Mouse (Mus musculus): ENCODE measurements around the gene Adcy4. TPM values are rescaled to one million over a fixed set of nuclear protein-coding genes. Genes with fewer than 3 reads are reported as not detected.

The Adcy4 gene
- polyA plus RNA-seq, 1 experiment from 2014 or later, result 10.4 TPM

DNA sequence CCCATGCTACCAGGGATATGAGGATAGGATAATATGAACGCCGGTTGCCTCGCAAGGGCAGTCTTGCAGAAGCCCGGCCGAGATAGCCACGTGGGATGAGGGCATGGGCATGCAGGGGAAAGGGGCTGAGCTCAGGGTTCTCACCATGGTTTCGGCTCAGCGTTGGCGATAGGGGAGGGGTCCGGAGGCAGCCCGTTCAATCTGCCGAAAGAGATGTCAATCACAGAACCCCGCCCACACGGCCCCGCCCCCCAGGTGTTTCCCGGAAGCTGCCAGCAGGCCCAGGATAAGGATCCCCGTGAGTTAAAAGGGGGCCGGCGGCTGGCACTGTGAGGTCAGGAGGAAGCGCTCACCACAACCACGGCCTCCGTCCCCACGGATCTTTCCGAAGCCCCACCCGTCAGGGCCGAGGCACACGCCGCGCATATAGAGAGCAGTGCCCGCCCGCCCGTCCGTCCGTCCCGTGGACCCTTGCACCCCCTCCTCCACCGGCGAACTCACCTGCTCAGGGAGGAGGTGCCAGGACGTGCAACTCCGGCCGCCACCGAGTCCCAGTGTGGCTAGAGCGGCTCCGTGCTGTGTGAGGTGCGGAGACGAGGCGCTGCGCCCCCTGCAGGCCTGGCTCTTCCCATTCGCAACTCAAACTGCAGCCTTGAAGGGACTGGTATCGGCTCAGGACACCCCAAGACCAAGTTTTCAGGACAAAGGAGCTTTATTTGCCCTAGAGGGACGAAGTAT lies 62.0 kb downstream of the Adcy4 start, which contains the start of gene Rabggta:
TSS of gene Rabggta (minus strand) at position 564 of the 738 bp plus-strand sequence.
- WGBS, result under 1% methylated on average over 47 of the region's 50 CpGs
- Histone ChIP-seq H3K9me3 (ENCODE audit: control insufficient read depth, low read length) (no peaks in the 10 kb centered on the region), H3K4me3 (ENCODE audit: low read length) (peak within 1 kb of the TSS; percentile 83), H3K36me3 (ENCODE audit: control insufficient read depth, insufficient read depth, low read length) (peaks cover 18% of the 10 kb centered on the region; the same call in 1 of the 2 replicates), H3K4me1 (ENCODE audit: control insufficient read depth, insufficient read depth, low read length) (0 out of 2 replicates have a peak, but pooled peaks cover 9% of the 10 kb centered on the region), H3K27me3 (ENCODE audit: control insufficient read depth, insufficient read depth, low read length) (no peaks in the 10 kb centered on the region), H3K27ac (ENCODE audit: low read depth, low read length) (peak within 1 kb of the TSS; percentile 83; the same call in 1 of the 2 replicates), H3K4me2 (replicated peaks; ENCODE audit: low read depth, low read length) (peak within 1 kb of the TSS; percentile 73), H3K9ac (ENCODE audit: low read depth, low read length) (peak within 1 kb of the TSS; percentile 77)
- ATAC-seq (ENCODE audit: low FRiP score, low TSS enrichment), result peak; percentile 96

GRCm38 (mm10) chr14:55721076-55721475 lies 62.8 kb downstream of the Adcy4 start:
- H3K9ac ChIP-seq (ENCODE audit: low read depth, low read length), result no peak overlapping the region; the same call in 1 of the 2 replicates
- peak overlapping the region; percentile 73 for H3K4me2 ChIP-seq (replicated peaks; ENCODE audit: low read depth, low read length)
- H3K27me3 ChIP-seq (ENCODE audit: control insufficient read depth, insufficient read depth, low read length), result no peaks in the 10 kb centered on the region
- no peak overlapping the region for H3K27ac ChIP-seq (ENCODE audit: low read depth, low read length)
- H3K9me3 ChIP-seq (ENCODE audit: control insufficient read depth, low read length), result no peaks in the 10 kb centered on the region
- peaks cover 23% of the 10 kb centered on the region; the same call in 1 of the 2 replicates for H3K36me3 ChIP-seq (ENCODE audit: control insufficient read depth, insufficient read depth, low read length)
- H3K4me1 ChIP-seq (ENCODE audit: control insufficient read depth, insufficient read depth, low read length), result 0 out of 2 replicates have a peak, but pooled peaks cover 9% of the 10 kb centered on the region
- no peak for ATAC-seq (ENCODE audit: low FRiP score, low TSS enrichment)
- WGBS, result 82% methylated on average over 6 of the region's 6 CpGs
- H3K4me3 ChIP-seq (ENCODE audit: low read length), result peak overlapping the region; percentile 83; the same call in 1 of the 2 replicates

DNA sequence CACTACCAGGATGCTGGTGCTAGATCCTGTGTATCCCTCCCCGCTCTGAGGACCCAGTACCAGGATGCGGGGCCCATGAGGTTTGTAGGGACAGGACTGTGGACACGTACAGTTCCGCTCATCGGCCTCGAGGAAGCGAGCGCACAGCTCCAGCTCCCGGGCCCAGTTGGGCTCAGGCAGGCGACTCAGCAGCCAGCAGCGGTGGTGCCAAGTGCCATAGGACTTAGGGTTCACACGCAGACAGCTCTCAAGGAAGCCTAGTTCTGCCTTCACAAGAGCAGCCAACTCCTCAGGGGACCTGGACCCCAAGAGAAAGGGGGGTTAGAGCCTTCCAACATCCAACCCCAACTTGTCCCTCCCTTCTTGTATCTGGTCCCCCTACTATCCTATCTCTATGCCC lies 63.2 kb downstream of the Adcy4 start:
- no peak for ATAC-seq (ENCODE audit: low FRiP score, low TSS enrichment)
- Histone ChIP-seq H3K36me3 (ENCODE audit: control insufficient read depth, insufficient read depth, low read length) (peaks cover 25% of the 10 kb centered on the region; the same call in 1 of the 2 replicates), H3K4me3 (ENCODE audit: low read length) (no peak overlapping the region), H3K27ac (ENCODE audit: low read depth, low read length) (no peak overlapping the region), H3K4me2 (replicated peaks; ENCODE audit: low read depth, low read length) (no peak overlapping the region; the same call in 1 of the 2 replicates), H3K4me1 (ENCODE audit: control insufficient read depth, insufficient read depth, low read length) (0 out of 2 replicates have a peak, but pooled peaks cover 9% of the 10 kb centered on the region), H3K9ac (ENCODE audit: low read depth, low read length) (no peak overlapping the region), H3K27me3 (ENCODE audit: control insufficient read depth, insufficient read depth, low read length) (no peaks in the 10 kb centered on the region), H3K9me3 (ENCODE audit: control insufficient read depth, low read length) (no peaks in the 10 kb centered on the region)
- WGBS, result 93% methylated on average over 12 of the region's 12 CpGs

GRCm38 (mm10) chr14:55719737-55720136 lies 64.2 kb downstream of the Adcy4 start:
- Histone ChIP-seq H3K27me3 (ENCODE audit: control insufficient read depth, insufficient read depth, low read length) (no peaks in the 10 kb centered on the region), H3K27ac (ENCODE audit: low read depth, low read length) (no peak overlapping the region), H3K9ac (ENCODE audit: low read depth, low read length) (no peak overlapping the region), H3K4me2 (replicated peaks; ENCODE audit: low read depth, low read length) (no peak overlapping the region), H3K36me3 (ENCODE audit: control insufficient read depth, insufficient read depth, low read length) (peaks cover 25% of the 10 kb centered on the region; the same call in 1 of the 2 replicates), H3K4me1 (ENCODE audit: control insufficient read depth, insufficient read depth, low read length) (0 out of 2 replicates have a peak, but pooled peaks cover 9% of the 10 kb centered on the region), H3K4me3 (ENCODE audit: low read length) (no peak overlapping the region), H3K9me3 (ENCODE audit: control insufficient read depth, low read length) (no peaks in the 10 kb centered on the region)
- 91% methylated on average over 6 of the region's 6 CpGs for WGBS
- no peak for ATAC-seq (ENCODE audit: low FRiP score, low TSS enrichment)

Other genes starting within 250 kb of the Adcy4 start
- 25.0 and 37.1 TPM in 2 replicates for gene Pck2, start 243.8 kb downstream of the Adcy4 start, polyA plus RNA-seq (2014; fragmentation: Nextera tagmentation; extraction: Ambion mirVana)
- gene Dcaf11, start 224.1 kb downstream of the Adcy4 start, polyA plus RNA-seq (2014; fragmentation: Nextera tagmentation; extraction: Ambion mirVana), result 62.9 and 90.2 TPM in 2 replicates
- 0.66 and 1.5 TPM in 2 replicates for gene A730061H03Rik, start 223.7 kb downstream of the Adcy4 start, polyA plus RNA-seq (2014; fragmentation: Nextera tagmentation; extraction: Ambion mirVana)
- gene Fitm1, start 208.5 kb downstream of the Adcy4 start, polyA plus RNA-seq (2014; fragmentation: Nextera tagmentation; extraction: Ambion mirVana), result 0.96 and 1.0 TPM in 2 replicates
- 131 and 142 TPM in 2 replicates for gene Psme1, start 206.0 kb downstream of the Adcy4 start, polyA plus RNA-seq (2014; fragmentation: Nextera tagmentation; extraction: Ambion mirVana)
- 5.6 and 7.5 TPM in 2 replicates for gene Emc9, start 198.8 kb downstream of the Adcy4 start, polyA plus RNA-seq (2014; fragmentation: Nextera tagmentation; extraction: Ambion mirVana)
- gene Psme2, start 193.0 kb downstream of the Adcy4 start, polyA plus RNA-seq (2014; fragmentation: Nextera tagmentation; extraction: Ambion mirVana), result 224 and 286 TPM in 2 replicates
- gene Rnf31, start 192.4 kb downstream of the Adcy4 start, polyA plus RNA-seq (2014; fragmentation: Nextera tagmentation; extraction: Ambion mirVana), result 12.4 and 17.7 TPM in 2 replicates
- 9.7 and 11.6 TPM in 2 replicates for gene Irf9, start 180.5 kb downstream of the Adcy4 start, polyA plus RNA-seq (2014; fragmentation: Nextera tagmentation; extraction: Ambion mirVana)
- gene Rec8, start 166.1 kb downstream of the Adcy4 start, polyA plus RNA-seq (2014; fragmentation: Nextera tagmentation; extraction: Ambion mirVana), result 17.5 and 25.1 TPM in 2 replicates
- gene Ipo4, start 148.1 kb downstream of the Adcy4 start, polyA plus RNA-seq (2014; fragmentation: Nextera tagmentation; extraction: Ambion mirVana), result 101 and 119 TPM in 2 replicates
- gene Gm49378, start 146.2 kb downstream of the Adcy4 start, polyA plus RNA-seq (2014; fragmentation: Nextera tagmentation; extraction: Ambion mirVana), result 3.4 TPM in 2 replicates
- 76.3 and 117 TPM in 2 replicates for gene Tm9sf1, start 140.3 kb downstream of the Adcy4 start, polyA plus RNA-seq (2014; fragmentation: Nextera tagmentation; extraction: Ambion mirVana)
- gene Tssk4, start 133.9 kb downstream of the Adcy4 start, polyA plus RNA-seq (2014; fragmentation: Nextera tagmentation; extraction: Ambion mirVana), result 0.72 and 0.77 TPM in 2 replicates
- 52.0 and 52.7 TPM in 2 replicates for gene Mdp1, start 123.6 kb downstream of the Adcy4 start, polyA plus RNA-seq (2014; fragmentation: Nextera tagmentation; extraction: Ambion mirVana)
- gene Gmpr2, start 112.2 kb downstream of the Adcy4 start, polyA plus RNA-seq (2014; fragmentation: Nextera tagmentation; extraction: Ambion mirVana), result 58.4 and 62.9 TPM in 2 replicates
- 586 and 744 TPM in 2 replicates for gene Nedd8, start 112.0 kb downstream of the Adcy4 start, polyA plus RNA-seq (2014; fragmentation: Nextera tagmentation; extraction: Ambion mirVana)
- 40.3 and 50.1 TPM in 2 replicates for gene Tinf2, start 102.3 kb downstream of the Adcy4 start, polyA plus RNA-seq (2014; fragmentation: Nextera tagmentation; extraction: Ambion mirVana)
- 0.67 and 1.2 TPM in 2 replicates for gene Tgm1, start 70.2 kb downstream of the Adcy4 start, polyA plus RNA-seq (2014; fragmentation: Nextera tagmentation; extraction: Ambion mirVana)
- 27.8 and 29.3 TPM in 2 replicates for gene Rabggta, start 61.8 kb downstream of the Adcy4 start, polyA plus RNA-seq (2014; fragmentation: Nextera tagmentation; extraction: Ambion mirVana)
- gene Dhrs1, start 38.4 kb downstream of the Adcy4 start, polyA plus RNA-seq (2014; fragmentation: Nextera tagmentation; extraction: Ambion mirVana), result 75.2 and 82.3 TPM in 2 replicates
- 43.3 and 44.0 TPM in 2 replicates for gene Nop9, start 38.4 kb downstream of the Adcy4 start, polyA plus RNA-seq (2014; fragmentation: Nextera tagmentation; extraction: Ambion mirVana)
- 2.9 and 3.6 TPM in 2 replicates for gene Cideb, start 25.6 kb downstream of the Adcy4 start, polyA plus RNA-seq (2014; fragmentation: Nextera tagmentation; extraction: Ambion mirVana)
- 0.08 and 0.39 TPM in 2 replicates for gene Ltb4r2, start 22.7 kb downstream of the Adcy4 start, polyA plus RNA-seq (2014; fragmentation: Nextera tagmentation; extraction: Ambion mirVana)
- 0.23 TPM in 1 of 2 replicates, not detected in the other for gene Ltb4r1, start 18.1 kb downstream of the Adcy4 start, polyA plus RNA-seq (2014; fragmentation: Nextera tagmentation; extraction: Ambion mirVana)
- 38.1 and 43.3 TPM in 2 replicates for gene Ripk3, start 4.8 kb upstream of the Adcy4 start, polyA plus RNA-seq (2014; fragmentation: Nextera tagmentation; extraction: Ambion mirVana)
- 26.3 and 33.8 TPM in 2 replicates for gene Nfatc4, start 39.0 kb upstream of the Adcy4 start, polyA plus RNA-seq (2014; fragmentation: Nextera tagmentation; extraction: Ambion mirVana)
- gene Nynrin, start 69.9 kb upstream of the Adcy4 start, polyA plus RNA-seq (2014; fragmentation: Nextera tagmentation; extraction: Ambion mirVana), result 11.0 and 15.6 TPM in 2 replicates
- gene Cbln3, start 100.3 kb upstream of the Adcy4 start, polyA plus RNA-seq (2014; fragmentation: Nextera tagmentation; extraction: Ambion mirVana), result 0.23 and 0.31 TPM in 2 replicates
- 7.0 and 9.7 TPM in 2 replicates for gene Khnyn, start 100.9 kb upstream of the Adcy4 start, polyA plus RNA-seq (2014; fragmentation: Nextera tagmentation; extraction: Ambion mirVana)
- 61.3 and 64.7 TPM in 2 replicates for gene Sdr39u1, start 116.2 kb upstream of the Adcy4 start, polyA plus RNA-seq (2014; fragmentation: Nextera tagmentation; extraction: Ambion mirVana)
- 0.30 and 1.1 TPM in 2 replicates for gene Cma1, start 160.6 kb upstream of the Adcy4 start, polyA plus RNA-seq (2014; fragmentation: Nextera tagmentation; extraction: Ambion mirVana)
- gene Cma2, start 166.9 kb upstream of the Adcy4 start, polyA plus RNA-seq (2014; fragmentation: Nextera tagmentation; extraction: Ambion mirVana), result not detected in 2 replicates
- gene Mcpt1, start 233.9 kb upstream of the Adcy4 start, polyA plus RNA-seq (2014; fragmentation: Nextera tagmentation; extraction: Ambion mirVana), result not detected in 2 replicates
- not detected in 2 replicates for gene Mcpt9, start 246.4 kb upstream of the Adcy4 start, polyA plus RNA-seq (2014; fragmentation: Nextera tagmentation; extraction: Ambion mirVana)

All from kidney, embryonic 14.5 days (tissue).